Mouse (Mus musculus): Measurements from ENCODE around the gene Foxn3.

- TF ChIP-seq POLR2A (IDR thresholded peaks at IDR 0.05; ENCODE audit: extremely low read depth, insufficient read depth, low read length): no peak
- TF ChIP-seq CTCF (IDR thresholded peaks at IDR 0.05; ENCODE audit: low read depth, low read length): no peak
These were observed 283.1 kb downstream of the Foxn3 start for GRCm38 (mm10) chr12:99280291-99280690.

All from liver, adult 2 months (tissue).